Mouse (Mus musculus) embryo, embryonic 11 days (tissue): Measurements from ENCODE around the gene Gm10306.

Experiments
- DNase-seq: peaks from one replicate; pipeline ENCODE4 v3.0.0-alpha.2; 2015

Gm10306 gene

DNA sequence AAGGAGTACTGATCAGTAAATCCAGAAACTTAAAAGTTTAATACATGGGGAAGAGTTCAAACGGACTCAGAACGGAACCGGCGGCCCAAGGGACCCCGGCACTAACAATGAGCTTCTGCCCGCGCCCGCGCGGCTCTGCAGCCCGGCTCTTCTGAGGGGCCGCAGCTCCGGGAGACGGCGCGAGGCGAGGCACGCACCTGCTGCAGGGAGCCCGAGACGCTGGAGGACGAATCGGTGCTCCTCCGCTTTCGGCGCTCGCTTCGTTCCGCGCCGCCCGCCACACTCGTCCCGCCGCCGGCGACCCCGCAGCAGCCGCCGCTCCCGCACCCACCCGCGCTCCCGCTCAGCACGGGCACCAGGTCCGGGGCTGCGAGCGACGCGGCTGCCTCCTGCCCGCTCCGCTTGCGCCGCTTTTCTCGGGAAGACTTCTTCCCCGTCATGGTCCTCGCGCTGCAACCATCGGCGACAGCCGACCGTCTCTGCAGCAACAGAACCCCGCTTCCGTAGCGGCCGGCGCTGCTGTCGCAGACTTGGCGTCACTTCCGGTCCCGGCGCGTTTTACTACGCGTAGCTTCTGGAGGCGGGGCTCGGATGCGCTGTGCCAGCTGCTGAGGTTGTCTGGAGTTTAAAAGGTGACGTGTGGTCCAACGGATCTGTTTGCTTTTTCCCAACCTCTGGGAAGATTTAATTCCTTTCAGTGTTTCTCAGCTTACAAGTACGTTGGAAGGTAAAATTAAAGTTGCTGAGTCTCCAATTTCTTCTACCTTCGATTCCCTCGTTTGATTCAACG lies at the start of gene Gm10306, which contains the start of gene Caap1:
Gene Gm10306 (plus strand): TSS at position 282 of the 790 bp plus-strand sequence.
Gene Caap1 (minus strand): TSS at position 532 of the 790 bp plus-strand sequence.
- DNase-seq: peak; percentile 96

DNA sequence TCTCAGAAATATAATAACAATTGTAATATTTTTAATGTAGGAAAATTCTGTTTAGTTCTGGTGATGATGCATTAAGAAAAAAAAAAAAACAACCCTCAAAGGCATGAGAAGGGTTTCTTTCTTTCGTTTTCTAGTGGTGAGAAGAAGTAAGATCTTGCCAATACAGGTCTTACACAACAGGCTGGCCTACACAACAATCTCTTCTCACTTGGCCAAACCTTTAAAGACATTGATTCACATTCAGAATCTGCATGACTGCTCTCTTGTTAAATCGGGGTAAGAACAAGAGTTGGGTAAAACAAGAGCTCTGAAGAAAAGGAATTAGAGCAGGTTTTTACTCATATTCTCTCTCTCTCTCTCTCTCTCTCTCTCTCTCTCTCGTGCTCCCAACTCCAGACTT lies 41.0 kb upstream of the Gm10306 start:
- no peak for DNase-seq

DNA sequence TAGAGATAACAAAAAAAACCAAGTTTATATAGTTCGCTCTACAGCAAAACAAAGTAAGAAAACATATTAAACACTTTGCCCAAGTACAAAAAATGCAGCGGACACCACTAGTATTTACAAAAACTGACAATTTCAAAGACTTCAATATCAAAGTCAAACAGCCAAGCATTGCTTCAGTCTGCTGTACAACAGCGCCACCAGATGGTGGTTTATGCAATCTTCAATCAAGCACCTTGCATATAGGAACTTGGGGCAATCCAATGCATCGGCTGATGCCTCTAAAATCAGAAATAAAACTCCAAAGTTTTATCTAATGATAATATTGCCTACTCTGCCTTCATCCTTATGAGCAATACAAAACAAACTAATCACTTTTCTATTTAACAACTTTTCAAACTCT lies 38.7 kb upstream of the Gm10306 start:
- DNase-seq: peak; percentile 56

DNA sequence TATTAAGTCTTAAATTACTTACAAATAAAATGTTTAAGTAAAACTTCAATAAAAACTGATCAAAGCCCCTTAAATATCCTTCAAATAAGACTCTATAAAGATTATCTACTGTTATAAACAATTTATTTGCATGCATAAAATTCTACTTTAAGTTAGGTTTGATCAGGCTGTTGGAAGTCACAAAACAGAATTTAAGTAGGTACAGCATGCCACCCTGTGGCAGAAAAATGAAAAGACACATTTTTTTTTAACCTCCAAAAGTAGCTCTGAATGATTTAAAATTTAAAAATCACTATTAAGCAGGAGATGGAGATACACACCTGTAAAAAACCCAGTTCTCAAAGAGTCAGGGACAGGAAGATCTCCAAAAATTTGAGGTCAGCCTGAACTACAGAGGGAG lies 33.0 kb upstream of the Gm10306 start:
- peak; percentile 19 for DNase-seq

DNA sequence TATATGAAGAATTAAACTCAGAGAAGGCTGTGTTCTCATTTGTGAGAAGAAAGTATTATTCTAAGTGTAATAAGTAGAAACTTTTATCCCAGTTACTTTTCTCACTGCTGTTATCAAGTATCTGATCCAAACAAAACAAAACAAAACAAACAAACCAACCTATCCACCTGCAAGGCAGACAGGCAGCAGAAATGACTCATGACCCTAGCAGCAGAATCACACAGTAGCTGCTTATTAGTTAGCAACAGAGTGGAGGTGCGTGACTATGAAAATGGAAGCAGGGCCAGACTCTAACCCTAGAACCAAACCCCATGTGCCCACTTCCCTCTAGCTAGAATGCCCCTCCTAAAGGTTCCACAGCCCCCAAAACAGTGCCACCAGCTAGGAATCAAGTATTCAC lies 26.9 kb upstream of the Gm10306 start:
- no peak for DNase-seq

DNA sequence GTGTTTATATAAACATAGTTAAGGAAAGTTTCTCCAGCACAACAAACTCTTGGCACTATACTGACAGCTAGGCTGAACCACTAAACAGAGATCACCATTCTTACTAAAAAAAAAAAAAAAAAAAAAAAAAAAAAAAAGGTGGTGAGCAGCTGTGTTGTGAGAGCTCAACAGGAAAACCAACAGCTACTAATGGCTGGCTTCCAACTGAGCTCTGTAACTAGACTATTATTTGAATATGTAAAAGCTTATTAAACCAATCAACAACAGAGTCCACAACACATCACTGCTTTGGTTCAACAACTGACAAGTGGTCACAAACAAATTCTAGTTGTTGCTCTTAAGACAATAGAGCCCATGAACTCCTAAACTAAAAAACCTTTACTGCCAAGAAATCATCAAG lies 23.1 kb upstream of the Gm10306 start:
- no peak for DNase-seq

DNA sequence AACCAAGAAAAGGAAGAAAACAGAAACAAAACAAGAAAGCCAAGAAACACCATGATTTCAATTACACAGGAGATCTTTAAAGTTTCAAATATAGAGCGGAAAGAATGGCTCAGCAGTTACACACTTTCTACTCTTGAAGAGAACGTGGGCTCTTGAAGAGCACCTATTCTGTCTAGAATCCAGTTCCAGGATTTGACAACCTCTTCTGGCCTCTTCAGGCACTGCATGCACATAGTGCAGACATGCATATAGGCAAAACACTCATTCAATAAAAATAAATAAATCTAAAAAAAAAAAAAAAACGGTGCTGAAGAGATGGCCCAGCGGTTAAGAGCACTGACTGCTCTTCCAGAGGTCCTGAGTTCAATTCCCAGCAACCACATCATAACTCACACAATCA lies 13.3 kb upstream of the Gm10306 start:
- no peak for DNase-seq

DNA sequence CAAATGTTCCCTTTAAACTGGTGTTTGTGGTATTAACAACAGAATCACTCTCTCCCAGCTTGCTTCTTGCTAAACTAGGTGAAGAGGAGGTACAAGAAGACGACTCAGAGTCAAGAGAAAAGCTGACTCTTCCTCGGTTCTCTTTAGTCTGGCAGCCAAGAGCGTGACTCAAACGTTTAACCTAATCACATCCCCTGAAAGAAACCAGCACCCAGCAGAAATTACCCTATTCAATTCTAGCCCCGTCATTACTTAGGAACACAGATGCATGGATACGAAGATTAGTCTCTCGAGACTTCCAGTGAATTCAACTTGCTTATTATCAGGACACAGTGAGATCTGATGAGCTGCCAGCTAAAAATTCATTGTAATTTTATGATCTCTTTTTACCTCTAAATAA lies 12.0 kb upstream of the Gm10306 start:
- DNase-seq: no peak

DNA sequence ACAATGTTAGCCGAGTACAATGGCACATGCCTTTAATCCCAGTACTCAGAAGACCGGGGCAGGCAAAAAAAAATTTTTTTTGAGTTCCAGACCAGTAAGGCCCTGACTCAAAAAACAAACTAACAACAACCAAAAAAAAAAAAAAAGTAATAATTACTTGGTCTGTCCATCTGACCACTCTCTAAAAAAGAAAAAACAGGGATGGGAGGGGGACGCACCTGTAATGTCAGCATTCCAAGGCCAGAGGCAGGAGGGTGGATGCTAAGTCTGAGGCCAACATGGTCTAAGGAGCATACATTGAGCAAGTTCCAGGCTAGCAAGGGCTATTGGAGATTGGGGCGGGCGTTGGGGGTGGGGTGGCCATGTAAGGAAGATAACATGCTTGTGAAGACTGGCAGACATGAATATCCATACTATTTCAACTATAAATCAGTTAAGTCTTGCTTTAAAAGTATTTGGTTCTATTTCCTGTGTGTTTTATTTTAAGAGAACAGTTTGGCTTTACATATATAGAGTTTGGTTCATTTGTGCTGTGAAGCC lies 1.3 kb upstream of the Gm10306 start:
- no peak for DNase-seq

DNA sequence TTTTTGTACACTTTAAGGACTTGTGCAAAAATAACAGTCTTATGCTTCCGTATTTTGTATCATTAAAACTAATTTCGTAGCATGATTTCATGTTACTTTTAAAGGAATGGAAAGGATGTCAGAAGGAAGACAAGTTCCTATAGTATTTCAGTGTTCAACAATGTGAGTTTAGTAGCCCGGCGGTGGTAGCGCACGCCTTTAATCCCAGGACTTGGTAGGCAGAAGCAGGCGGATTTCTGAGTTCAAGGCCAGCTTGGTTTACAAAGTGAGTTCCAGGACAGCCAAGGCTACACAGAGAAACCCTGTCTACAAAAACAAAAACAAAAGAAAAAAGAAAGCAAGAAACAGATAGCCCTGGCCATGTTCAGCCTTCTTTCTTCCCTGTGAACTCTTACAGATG lies 799 bp downstream of the Gm10306 start:
- DNase-seq: no peak

DNA sequence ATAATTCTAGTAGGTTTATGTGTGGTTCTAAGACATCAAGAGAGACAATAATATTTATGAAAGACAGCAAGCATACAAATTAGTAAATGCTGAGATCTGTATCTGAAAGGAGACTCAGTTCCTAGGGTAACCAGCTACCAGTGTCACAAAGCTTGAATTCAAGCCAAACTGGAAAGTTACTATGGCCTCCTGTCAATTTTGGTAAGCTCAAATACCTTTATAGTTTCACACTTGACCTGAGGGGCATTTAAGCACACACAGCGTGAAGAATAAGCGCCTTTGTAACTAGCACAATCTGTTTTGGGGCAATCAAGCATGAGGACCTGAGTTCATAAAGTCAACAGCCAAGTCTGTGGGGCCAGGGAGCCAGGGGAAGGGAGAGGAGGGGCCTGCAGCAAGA lies 2.9 kb downstream of the Gm10306 start:
- peak; percentile 18 for DNase-seq

DNA sequence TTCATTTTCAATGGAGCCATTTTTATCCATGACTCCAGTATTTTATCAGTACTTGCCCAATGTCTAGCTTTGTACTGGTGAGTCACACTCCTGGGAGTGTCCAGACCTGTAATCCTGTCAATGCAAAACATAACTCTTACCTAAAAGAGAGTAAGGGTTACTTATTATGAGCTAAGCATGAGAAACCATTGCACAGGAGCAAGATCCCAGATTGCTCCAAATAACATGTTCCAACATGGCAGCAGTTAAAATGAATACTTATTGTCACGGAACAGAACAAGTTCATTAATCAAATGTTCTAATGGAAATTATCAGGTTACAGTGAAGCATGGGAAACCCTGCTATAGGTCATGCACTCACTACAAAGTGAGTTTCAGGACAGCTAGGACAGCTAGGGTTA lies 4.0 kb downstream of the Gm10306 start:
- DNase-seq: no peak

DNA sequence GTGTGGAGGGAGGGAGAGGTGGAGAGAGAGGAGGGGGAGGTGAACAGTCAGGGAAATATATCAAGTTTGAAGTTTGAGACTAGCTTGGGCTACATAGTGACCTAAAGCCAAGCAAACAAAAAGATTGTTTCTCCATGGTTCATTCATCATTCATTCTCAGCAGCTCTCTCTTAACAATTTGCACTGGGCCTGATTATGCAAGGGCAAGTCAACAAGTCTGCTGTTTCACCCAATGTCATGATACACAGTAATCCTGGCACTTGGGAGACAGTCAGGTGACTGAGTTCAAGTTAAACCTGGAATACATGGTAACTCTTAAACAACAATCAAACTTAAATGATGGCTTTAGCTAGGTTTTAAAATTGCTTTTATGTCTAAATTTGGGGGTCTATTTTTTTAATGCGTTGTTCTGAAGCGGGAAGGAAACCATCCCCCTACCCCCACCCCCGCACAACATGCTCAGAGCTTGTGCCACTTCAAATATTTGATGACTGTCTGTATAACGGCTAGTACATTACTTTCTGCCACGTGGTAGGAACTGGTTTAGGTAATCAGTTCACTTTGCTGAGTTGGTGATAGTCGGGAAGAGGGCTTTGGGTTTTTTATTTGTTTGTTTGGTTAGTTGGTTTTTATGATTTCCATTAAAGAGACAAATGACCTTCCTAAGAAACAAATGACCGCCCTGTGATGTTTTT lies 5.8 kb downstream of the Gm10306 start:
- DNase-seq: no peak

DNA sequence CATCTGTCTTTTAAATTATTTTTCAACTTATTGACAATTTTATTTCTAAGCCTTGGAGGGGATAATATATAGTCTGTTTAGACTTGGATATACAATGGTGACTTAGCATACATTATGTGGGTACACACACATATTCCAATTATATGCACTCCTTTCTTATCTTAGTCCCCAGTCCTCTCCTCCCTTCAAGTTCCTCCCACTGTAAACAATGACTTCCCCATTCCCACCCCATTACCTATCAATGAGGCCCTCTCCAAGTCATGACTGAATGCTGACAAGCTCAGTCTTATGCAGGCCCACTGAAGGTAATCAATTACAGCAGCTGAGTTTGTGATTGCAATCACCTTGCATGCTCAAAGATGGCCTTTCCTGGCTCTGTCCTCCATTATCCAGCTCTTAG lies 8.0 kb downstream of the Gm10306 start:
- no peak for DNase-seq

DNA sequence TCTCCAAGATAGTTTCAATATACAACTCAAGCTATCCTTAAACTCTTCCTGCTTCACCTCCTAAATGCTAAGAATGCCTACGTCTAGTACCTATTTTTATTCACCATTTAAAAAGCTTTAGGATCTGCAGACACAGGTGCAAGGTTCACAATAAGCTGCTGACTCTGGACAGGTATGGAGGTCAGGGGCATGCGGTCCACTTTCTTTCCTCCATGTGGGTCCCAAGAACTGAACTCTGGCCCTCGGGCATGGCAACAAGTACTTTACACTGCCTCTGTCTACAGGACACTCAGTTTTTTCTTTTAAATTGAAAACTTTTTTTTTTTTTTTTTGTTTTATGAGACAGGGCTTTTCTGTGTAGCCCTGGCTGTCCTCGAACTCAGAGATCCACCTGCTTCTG lies 16.3 kb downstream of the Gm10306 start:
- DNase-seq: no peak

DNA sequence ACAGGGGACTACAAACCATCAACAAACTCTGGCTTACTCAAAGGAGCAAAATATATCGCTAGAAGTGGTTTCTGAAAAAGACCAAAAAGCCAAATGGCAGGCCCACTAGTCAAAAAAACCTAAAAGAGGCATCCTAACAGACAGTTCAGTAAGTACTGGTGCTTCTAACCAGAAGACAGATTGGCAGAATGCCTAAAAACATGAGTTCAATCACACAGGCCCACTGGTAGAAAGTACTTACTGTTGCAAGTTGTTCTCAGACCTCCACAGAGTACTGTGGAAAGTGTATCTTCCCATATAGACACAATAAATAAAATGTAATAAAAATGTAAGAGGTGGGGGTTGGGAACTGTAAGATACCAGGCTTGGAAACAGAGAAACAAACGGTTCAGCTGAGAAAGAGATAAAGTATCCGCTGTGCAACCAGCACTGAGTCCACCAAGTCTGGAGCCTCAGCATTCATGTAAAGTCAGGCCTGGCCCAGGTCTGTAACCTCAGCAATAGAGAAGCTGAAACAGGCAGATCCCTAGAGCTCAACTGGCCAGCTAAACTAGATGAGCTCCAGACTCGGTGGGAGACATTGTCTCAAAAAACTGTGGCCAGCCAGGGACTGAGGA lies 35.5 kb downstream of the Gm10306 start:
- no peak for DNase-seq

DNA sequence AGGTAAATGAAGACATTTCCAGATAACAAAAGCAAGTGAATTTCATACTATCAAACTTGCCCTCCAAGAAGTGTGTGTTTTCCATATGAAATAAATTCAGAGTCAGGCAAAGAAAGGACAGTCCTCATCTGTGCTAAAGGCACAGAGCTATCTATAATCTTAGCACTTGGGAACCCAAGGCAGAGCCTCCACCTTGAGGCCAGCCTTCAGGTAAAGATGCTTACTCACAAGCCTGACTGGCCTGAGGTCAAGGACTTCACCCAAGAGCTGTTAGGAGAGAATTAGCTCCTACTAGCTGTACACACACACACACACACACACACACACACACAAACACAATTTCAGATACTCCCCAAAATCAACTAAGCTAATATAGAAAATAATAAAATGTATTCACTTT lies 36.4 kb downstream of the Gm10306 start:
- DNase-seq: no peak

DNA sequence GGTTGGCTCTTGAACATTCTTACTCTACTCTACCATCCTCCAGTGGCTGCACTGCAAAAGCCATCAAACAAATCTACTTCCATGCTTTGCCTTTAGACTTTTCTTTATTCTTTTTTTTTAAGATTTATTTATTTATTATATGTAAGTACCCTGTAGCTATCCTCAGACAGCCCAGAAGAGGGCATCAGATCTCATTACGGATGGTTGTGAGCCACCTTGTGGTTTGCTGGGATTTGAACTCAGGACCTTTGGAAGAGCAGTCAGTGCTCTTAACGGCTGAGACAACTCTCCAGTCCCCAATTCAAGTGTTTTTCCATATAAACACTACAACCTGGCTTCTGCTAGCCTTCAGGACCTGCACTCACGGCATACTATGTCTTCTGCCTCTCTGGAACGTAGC lies 45.0 kb downstream of the Gm10306 start:
- DNase-seq: peak; percentile 1

DNA sequence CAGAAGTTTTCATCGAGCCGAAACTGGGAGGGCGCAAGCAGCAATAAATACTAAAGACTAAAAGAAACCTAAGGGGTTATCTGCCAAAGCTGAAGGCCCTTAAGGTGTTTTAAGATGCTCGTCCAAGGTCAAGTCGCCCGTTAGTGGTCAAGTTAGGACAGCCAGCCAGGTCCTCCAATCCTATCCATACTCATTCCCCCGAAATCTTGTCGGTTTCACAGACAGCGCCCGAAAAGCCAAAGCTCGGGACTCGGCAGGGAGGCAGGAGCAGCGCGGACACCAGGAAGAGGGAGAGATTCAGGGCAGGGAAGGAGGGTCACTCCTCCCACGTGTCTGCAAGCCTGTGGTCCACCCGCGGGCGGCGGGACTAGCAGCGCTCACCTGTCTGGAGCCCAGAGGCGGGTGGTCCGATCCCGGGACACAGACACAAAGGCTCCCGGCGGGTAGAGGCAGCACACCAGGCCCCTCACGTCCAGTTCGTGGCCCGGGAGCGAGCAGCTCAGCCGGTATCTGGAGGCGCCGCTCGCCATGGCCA lies 46.2 kb downstream of the Gm10306 start:
- no peak for DNase-seq

DNA sequence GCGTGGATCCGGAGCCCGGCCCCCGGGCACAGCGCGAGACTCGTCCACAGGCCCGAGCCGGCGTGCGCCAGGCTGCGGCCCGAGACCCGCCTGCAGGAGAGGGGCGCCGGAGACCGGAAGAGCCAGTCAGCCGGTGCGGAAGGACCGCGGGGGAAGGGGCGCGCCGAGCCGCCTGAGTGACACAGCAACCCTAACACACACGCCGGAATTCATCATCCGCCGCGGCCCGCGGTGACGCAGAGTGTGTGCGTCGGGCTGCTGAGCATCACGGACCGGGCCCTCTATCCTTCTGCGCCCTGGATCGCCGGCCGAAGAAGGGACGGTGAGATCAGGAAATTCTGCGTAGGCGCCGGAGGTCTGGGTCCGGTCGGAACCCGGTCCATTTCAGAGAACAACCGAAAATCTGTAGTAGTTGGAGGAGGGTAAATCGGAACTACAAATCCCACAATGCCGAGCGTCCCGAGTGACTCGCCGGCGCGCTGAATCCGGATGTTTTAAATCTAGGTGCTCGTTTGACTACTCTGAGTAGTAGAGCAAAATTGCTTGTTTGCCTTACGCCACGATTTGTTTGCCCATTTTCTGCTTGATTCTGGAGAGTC lies 46.8 kb downstream of the Gm10306 start, which contains the start of gene Plaa:
Gene Plaa (minus strand): TSS at position 214 of the 599 bp plus-strand sequence.
- peak; percentile 96 for DNase-seq

DNA sequence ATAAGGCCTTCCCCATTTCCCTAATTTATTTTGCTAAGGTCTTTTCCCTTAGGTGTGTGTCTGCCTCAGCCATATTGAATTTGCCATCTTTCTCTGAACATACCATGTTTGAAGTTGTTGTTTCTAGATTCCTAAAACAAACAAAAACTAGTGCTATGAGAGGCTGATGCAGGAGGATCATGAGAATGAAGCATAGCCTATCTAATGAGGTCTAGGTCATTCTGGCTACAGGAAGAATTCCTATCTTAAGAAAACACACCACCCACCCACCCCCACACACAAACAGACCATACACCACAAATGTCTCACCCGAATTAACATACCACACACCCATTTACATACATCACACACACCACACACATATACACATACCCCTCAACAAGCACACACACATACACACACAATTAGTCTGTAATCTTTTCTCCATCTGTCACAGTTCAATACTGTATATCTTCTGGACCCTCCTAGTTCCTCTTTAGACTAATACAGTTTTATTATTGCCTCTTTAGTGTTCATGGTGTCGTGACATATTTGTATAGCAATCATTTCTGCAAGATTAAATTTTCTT lies 48.2 kb downstream of the Gm10306 start:
- no peak for DNase-seq

DNA sequence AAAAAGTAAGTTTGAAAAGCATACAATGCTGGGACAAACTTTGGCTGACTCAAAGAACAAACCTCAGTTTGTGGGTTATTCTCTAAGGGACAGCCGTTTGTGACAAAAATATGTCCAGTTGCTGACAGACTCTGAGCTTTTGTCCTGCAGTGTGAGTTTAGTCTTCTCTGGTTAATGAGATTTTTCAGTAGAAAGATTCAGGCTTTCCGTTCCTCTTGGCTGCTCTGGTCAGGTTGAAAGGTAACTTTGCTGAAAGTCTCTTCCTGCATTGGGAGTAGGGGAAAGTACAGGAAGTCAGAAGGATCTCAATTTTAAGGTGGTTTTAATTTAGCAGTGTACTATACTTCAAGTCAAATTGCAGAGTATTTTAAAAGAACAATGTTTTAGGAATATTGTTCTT lies 49.2 kb downstream of the Gm10306 start:
- DNase-seq: no peak
